Mouse (Mus musculus): ENCODE measurements around the gene Vta1.

- TF ChIP-seq CTCF (conservative IDR thresholded peaks at IDR 0.05; ENCODE audit: insufficient read depth, insufficient read length, low read depth, low read length) (no peak), POLR2A (IDR thresholded peaks at IDR 0.05; ENCODE audit: low read depth, low read length) (no peak)
These were observed 20.3 kb upstream of the Vta1 start for GRCm38 (mm10) chr10:14725671-14726070.

Data from kidney, adult 2 months (tissue).